In genomic region chr14:14703346-14703871, GRCm38 (mm10) we compare ENCODE assay signal across 8 mouse cellular contexts. TPM values are rescaled to one million over a fixed set of nuclear protein-coding genes. Genes with fewer than 3 reads are reported as not detected.
DNase-seq lines count a peak whose midpoint lies in the region; ATAC-seq and TF ChIP-seq lines count a peak whose summit lies in the region.

No protein-coding gene starts in this region.

- peak overlapping the region; percentile 48 for H3K4me2 ChIP-seq in embryonic facial prominence, embryonic 11.5 days (ENCODE audit: low read depth, low read length)
- H3K4me2 ChIP-seq in heart, embryonic 13.5 days = peak overlapping the region; percentile 78
- peak overlapping the region; percentile 59 for H3K4me2 ChIP-seq in kidney, embryonic 16.5 days (replicated peaks; ENCODE audit: low read depth, low read length)
- H3K4me2 ChIP-seq in liver, embryonic 14.5 days (ENCODE audit: low read depth) = peak overlapping the region; percentile 65

- 0% methylated on average over 41 of the region's 60 CpGs for whole genome bisulfite sequencing in embryonic facial prominence, embryonic 11.5 days
- under 1% methylated on average over 56 of the region's 60 CpGs for WGBS in heart, embryonic 13.5 days
- WGBS in kidney, embryonic 16.5 days = under 1% methylated on average over 58 of the region's 60 CpGs
- WGBS in liver, embryonic 14.5 days (ENCODE audit: insufficient replicate concordance) = under 1% methylated on average over 60 of the region's 60 CpGs

- peak overlapping the region; percentile 87 for H3K4me3 ChIP-seq in embryonic facial prominence, embryonic 11.5 days (ENCODE audit: low read depth, low read length)
- peak overlapping the region; percentile 90 for H3K4me3 ChIP-seq in heart, embryonic 13.5 days
- H3K4me3 ChIP-seq in kidney, embryonic 16.5 days (ENCODE audit: low read length) = peak overlapping the region; percentile 82
- H3K4me3 ChIP-seq in liver, embryonic 14.5 days (ENCODE audit: insufficient read depth in 1 of 2, low read depth in 2 of 2, low read length in 2 of 2) = peak overlapping the region; percentile 66 to 84

- TF ChIP-seq CTCF in liver, embryonic 14.5 days (IDR thresholded peaks at IDR 0.05; ENCODE audit: low read depth) = no peak

- no peaks in the 10 kb centered on the region for H3K9me3 ChIP-seq in embryonic facial prominence, embryonic 11.5 days (replicated peaks; ENCODE audit: control insufficient read depth, low read length)
- no peaks in the 10 kb centered on the region for H3K9me3 ChIP-seq in heart, embryonic 13.5 days
- H3K9me3 ChIP-seq in kidney, embryonic 16.5 days (ENCODE audit: low read length) = no peaks in the 10 kb centered on the region
- H3K9me3 ChIP-seq in liver, embryonic 14.5 days (ENCODE audit: control insufficient read depth, low read length) = no peaks in the 10 kb centered on the region

- peak; percentile 53 for DNase-seq in CD4-positive helper T cell, adult 2 months (ENCODE audit: low read depth, low spot score)
- peak; percentile 65 for DNase-seq in embryonic facial prominence, embryonic 11.5 days (ENCODE audit: low spot score)
- peak in 2 of 3 experiments; percentile 7 to 19 for DNase-seq in liver, embryonic 14.5 days (ENCODE audit: low read depth in 3 of 3, low spot score in 3 of 3)
- peak; percentile 16 to 24 for DNase-seq in natural killer cell, adult 2 months (ENCODE audit: low spot score in 2 of 2)
- DNase-seq in urinary bladder, postnatal 25 days (ENCODE audit: low spot score) = peak; percentile 53

- no peaks in the 10 kb centered on the region for H3K4me1 ChIP-seq in embryonic facial prominence, embryonic 11.5 days (ENCODE audit: control insufficient read depth, insufficient read depth, low read length)
- H3K4me1 ChIP-seq in heart, embryonic 13.5 days = peaks cover 14% of the 10 kb centered on the region
- H3K4me1 ChIP-seq in kidney, embryonic 16.5 days (ENCODE audit: insufficient read depth, low read length) = peaks cover 12% of the 10 kb centered on the region
- H3K4me1 ChIP-seq in liver, embryonic 14.5 days (replicated peaks; ENCODE audit: control insufficient read depth in 2 of 2, insufficient read depth in 2 of 2, low read length in 1 of 2) = peaks cover 2 to 4% of the 10 kb centered on the region in 2 experiments; a peak in 2 of 4 replicates

- H3K36me3 ChIP-seq in embryonic facial prominence, embryonic 11.5 days (replicated peaks; ENCODE audit: control insufficient read depth, insufficient read depth, low read depth, low read length) = no peaks in the 10 kb centered on the region
- peaks cover 3% of the 10 kb centered on the region for H3K36me3 ChIP-seq in heart, embryonic 13.5 days
- peaks cover 2% of the 10 kb centered on the region; the same call in 1 of the 2 replicates for H3K36me3 ChIP-seq in kidney, embryonic 16.5 days (ENCODE audit: insufficient read depth, low read length)
- H3K36me3 ChIP-seq in liver, embryonic 14.5 days (replicated peaks; ENCODE audit: control insufficient read depth, insufficient read depth, low read depth) = no peaks in the 10 kb centered on the region

- H3K27me3 ChIP-seq in embryonic facial prominence, embryonic 11.5 days (ENCODE audit: control insufficient read depth, insufficient read depth, low read length) = no peaks in the 10 kb centered on the region
- H3K27me3 ChIP-seq in heart, embryonic 13.5 days (replicated peaks) = no peaks in the 10 kb centered on the region
- H3K27me3 ChIP-seq in kidney, embryonic 16.5 days (ENCODE audit: insufficient read depth, low read length) = no peaks in the 10 kb centered on the region
- H3K27me3 ChIP-seq in liver, embryonic 14.5 days (ENCODE audit: control insufficient read depth, insufficient read depth, low read length) = no peaks in the 10 kb centered on the region

- peak; percentile 6 for ATAC-seq in activated CD4-positive, CD25-positive, alpha-beta regulatory T cell, adult 4 months
- ATAC-seq in embryonic facial prominence, embryonic 11.5 days (replicated peaks; ENCODE audit: insufficient number of reproducible peaks, low FRiP score, low TSS enrichment, low read depth) = peak; percentile 49; the same call in 1 of the 2 replicates
- peak; percentile 26 for ATAC-seq in heart, embryonic 13.5 days (ENCODE audit: extremely low read depth, insufficient number of reproducible peaks, low FRiP score, low TSS enrichment)
- ATAC-seq in kidney, embryonic 16.5 days (ENCODE audit: low FRiP score, low TSS enrichment) = peak; percentile 60
- peak; percentile 56 for ATAC-seq in liver, embryonic 14.5 days (ENCODE audit: insufficient read depth)

- peak overlapping the region; percentile 94 for H3K27ac ChIP-seq in embryonic facial prominence, embryonic 11.5 days (replicated peaks; ENCODE audit: low read depth, low read length)
- peak overlapping the region; percentile 95 for H3K27ac ChIP-seq in heart, embryonic 13.5 days (replicated peaks)
- H3K27ac ChIP-seq in kidney, embryonic 16.5 days (ENCODE audit: low read length) = peak overlapping the region; percentile 95
- H3K27ac ChIP-seq in liver, embryonic 14.5 days = no peak overlapping the region

- peak overlapping the region; percentile 98 for H3K9ac ChIP-seq in embryonic facial prominence, embryonic 11.5 days (replicated peaks; ENCODE audit: low read length)
- H3K9ac ChIP-seq in heart, embryonic 13.5 days = peak overlapping the region; percentile 98
- peak overlapping the region; percentile 94 for H3K9ac ChIP-seq in kidney, embryonic 16.5 days (replicated peaks; ENCODE audit: low read length)
- peak overlapping the region; percentile 66 for H3K9ac ChIP-seq in liver, embryonic 14.5 days (replicated peaks)

- TF ChIP-seq EP300 in liver, embryonic 14.5 days (IDR thresholded peaks at IDR 0.05; ENCODE audit: low read depth) = no peak

RNA-seq across cellular contexts. Expression of gene Slc4a7, which starts 1.3 kb away (rescaled TPM):
- 10 to 100 TPM; 31.5 to 38.2 TPM for polyA plus RNA-seq in activated CD4-positive, CD25-positive, alpha-beta regulatory T cell, adult 4 months (2017; shearing (Covaris generic))
- 17.0 and 17.6 TPM in 2 replicates for polyA plus RNA-seq in embryonic facial prominence, embryonic 11.5 days (2014; fragmentation: Nextera tagmentation; extraction: Ambion mirVana)
- polyA plus RNA-seq in heart, embryonic 13.5 days (2015; fragmentation: Nextera tagmentation; extraction: Ambion mirVana) = 12.5 and 12.6 TPM in 2 replicates
- 13.3 and 17.0 TPM in 2 replicates for polyA plus RNA-seq in kidney, embryonic 16.5 days (2015; fragmentation: Nextera tagmentation; extraction: Ambion mirVana)
- 1.0 and 1.6 TPM in 2 replicates for polyA plus RNA-seq in liver, embryonic 14.5 days (2012; rRNA removed)
- 1.4 and 1.7 TPM in 2 replicates for polyA plus RNA-seq in liver, embryonic 14.5 days (2014; fragmentation: Nextera tagmentation; extraction: Ambion mirVana)

Comparison
In these comparisons a context has a peak if more than half of its experiments do, and no peak if none do; other contexts are left out.
1. DNase-seq: peak in every context shown above with its lines; median percentile 65 in embryonic facial prominence, embryonic 11.5 days; 53 in CD4-positive helper T cell, adult 2 months; 53 in urinary bladder, postnatal 25 days; 20 in natural killer cell, adult 2 months; 13 in liver, embryonic 14.5 days.
2. ATAC-seq: peak in every context shown above with its lines; median percentile 60 in kidney, embryonic 16.5 days; 56 in liver, embryonic 14.5 days; 49 in embryonic facial prominence, embryonic 11.5 days; 26 in heart, embryonic 13.5 days; 6 in activated CD4-positive, CD25-positive, alpha-beta regulatory T cell, adult 4 months.